Mouse (Mus musculus) mesoderm, embryonic 11.5 days (tissue): ENCODE measurements around the gene Foxp1.

Source experiments
- DNase-seq: peaks from one replicate; pipeline ENCODE4 v3.0.0-alpha.2; 2012; ENCODE audit warnings: low read depth, low spot score

Gene Foxp1

DNA sequence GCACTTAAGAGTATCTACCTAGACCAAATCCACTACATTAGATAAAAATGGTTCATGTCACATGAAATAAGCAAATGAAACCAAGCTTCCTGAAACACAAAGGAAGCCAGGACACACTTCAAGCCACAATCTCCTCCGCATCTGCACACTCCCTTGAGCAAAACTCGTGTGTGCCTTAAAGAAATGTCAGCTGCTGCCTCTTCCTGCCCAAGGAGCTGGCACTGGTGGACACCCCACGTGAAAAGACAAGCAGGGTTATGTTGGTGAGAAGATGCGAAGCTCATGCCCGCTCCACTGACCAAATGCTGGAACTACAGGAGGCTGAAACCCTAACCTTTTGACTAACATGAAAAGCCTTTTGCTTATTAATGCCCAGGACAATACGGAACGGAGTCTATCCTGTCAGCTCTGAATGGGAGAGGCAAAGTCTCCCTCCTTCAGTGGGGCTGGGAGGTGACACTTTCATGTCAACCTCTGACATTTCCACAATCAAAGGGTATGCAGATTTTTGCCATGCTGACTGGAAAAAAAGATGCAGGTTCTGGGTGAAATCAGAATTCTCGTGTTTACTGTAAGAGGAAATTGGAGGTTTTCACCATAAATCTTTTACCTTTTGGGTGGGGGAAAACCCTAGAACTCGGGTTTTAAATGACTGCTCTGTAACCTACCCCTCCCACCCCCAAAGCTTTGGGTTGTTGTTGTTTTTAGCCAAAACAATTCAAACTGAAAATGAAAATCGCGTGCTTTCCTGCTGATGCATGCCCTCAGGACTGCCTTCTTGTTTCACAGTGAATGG is 261.4 kb downstream of the Foxp1 start:
- DNase-seq, result no peak

DNA sequence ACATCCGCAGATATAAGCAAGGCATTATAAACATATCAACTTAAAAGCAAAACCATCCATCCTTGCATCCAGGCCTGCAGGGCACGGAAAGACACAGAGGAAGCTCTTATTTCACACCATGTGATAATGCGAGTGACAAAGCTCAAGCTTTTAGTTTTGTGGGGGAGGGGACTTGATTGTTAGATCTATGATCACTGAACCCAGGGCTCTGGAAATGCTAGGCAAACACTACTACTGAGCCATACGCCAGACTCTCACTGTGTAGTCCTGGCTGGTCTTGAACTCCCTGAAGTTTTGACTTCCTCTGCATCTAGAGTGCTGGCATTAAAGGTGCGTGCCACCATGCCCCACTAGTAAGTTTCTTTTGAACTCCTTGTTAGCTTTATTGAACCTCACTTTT is 264.2 kb downstream of the Foxp1 start:
- DNase-seq, result no peak

DNA sequence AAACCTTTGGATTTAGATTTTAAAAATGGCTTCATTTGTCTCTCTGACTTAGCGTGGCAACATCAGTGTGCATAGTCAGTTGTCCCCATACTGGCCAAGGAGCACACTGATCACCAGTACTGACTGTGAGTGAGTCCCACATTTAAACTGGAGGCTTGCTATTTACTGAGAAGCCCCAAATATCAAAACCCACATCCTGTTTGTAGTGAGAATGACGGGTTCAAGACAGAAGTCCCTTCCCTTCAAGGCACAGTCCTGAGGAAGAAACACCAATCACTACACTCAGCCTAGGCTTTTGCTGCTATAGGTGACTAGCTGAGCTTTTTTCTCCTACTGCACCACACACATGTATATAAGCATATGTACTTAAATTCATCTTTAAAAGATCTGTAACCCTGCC is 264.8 kb downstream of the Foxp1 start:
- DNase-seq, result no peak

DNA sequence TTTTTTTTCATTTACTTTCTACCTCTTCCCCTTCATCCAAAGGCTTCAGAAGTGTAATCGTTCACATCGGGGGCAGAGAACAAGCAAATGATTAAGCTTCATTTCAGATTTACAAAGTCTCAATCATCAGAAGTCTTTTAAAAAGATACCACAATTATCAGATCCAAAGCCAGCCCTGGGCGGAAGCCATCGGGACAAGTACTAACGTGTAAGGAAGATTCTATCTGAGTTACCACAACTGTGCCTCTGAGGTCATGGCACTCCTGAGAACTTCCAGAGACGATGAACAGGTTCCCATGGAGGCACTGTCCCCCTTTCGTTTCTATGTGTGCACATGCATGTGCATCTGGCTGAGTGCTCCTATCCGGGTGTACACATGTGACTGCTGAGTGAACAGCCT is 269.2 kb downstream of the Foxp1 start:
- DNase-seq, result no peak

DNA sequence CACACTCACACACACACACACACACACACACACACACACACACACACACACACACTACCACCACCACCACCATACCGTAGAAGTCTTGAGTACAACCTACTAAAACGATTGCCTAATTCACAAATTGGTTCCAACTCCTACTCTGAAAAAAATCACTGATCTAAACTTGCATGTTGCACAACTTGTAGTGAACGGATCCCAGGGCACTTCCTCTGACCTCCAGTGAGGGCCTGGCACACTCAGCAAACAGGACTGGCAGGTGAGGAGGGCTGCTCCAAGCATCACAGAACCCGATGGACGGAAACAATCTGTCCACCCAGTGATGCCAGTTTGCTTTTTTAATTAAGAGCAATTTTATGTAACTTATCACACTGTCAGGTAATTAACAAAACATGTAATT is 269.7 kb downstream of the Foxp1 start:
- no peak for DNase-seq

DNA sequence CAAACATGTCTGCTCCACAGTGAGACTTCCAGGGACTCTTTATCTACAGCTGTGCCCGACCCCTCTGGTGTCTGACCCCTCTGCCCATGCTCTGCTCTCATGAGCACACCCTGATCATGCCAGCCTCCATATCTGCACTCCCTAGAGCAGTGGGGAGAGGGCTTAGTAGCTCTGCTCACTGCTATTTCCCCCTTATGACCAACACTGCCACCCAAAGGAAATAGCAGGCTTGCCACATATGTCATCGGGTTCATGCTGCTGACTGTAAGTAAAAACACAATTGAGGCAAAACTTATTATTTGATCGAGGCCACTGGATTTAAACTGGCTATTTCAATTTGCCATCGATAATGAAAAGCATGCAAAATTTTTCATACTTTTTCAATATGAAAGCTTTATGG is 270.6 kb downstream of the Foxp1 start:
- DNase-seq, result no peak

DNA sequence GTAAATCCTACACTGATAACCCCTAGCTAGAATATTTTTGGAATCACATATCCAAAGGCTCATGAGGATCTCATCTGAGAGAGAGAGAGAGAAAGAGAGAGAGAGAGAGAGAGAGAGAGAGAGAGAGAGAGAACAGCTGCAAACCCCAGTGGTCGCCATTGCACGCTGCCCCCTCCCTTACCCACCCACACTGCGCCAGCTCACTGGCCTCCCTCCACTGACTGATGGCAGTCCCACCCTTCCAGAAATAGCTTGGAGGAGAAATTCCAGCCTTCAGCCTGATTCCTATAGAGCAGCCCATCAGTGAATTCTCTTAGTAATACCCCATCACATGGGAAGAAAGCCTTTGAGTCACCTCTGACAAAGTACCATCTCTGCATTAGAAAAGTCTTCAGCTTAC is 271.3 kb downstream of the Foxp1 start:
- DNase-seq, result no peak

DNA sequence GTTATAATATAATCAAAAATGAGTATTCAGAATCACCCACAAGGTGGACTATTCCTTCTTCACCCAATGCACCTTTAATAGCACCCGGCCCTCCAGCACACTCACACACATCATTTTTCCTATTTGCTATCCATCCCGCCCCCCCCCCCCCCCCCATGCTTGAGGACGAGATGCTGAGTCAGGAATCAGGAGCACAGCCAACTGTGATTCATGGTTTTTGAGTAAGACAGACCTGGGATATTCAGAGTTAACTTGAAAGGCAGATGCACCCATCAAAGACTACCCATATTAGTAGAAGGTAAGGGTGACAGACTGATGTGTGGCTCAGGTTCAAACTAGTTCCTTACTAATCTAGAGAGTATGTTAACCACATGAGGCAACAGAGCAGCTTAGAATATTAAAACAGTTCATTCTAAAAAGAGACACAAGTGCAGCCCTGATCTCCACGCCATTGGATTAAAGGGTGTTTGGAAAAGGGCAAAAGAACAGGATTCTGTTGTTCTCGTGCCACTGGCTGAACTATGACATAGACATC is 273.0 kb downstream of the Foxp1 start:
- DNase-seq, result no peak

DNA sequence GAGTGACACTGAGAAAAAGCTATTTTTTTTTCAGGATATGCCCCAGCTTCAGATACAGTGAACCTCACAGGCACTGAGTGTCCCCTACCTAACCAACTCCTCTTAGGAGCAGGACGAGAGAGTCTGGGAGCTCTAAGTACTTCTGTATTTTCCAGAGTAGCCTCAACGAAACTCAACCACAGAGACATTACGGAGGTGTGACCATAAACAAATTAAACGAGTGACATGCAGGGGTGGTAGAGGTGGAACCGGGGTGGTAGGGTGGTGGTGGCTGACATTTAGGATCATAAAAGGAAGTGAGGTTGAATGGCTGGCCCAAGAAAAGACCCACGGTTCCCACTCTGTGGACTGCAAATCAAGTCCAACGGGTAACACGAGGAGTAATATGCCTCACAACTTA is 274.1 kb downstream of the Foxp1 start:
- DNase-seq, result no peak

DNA sequence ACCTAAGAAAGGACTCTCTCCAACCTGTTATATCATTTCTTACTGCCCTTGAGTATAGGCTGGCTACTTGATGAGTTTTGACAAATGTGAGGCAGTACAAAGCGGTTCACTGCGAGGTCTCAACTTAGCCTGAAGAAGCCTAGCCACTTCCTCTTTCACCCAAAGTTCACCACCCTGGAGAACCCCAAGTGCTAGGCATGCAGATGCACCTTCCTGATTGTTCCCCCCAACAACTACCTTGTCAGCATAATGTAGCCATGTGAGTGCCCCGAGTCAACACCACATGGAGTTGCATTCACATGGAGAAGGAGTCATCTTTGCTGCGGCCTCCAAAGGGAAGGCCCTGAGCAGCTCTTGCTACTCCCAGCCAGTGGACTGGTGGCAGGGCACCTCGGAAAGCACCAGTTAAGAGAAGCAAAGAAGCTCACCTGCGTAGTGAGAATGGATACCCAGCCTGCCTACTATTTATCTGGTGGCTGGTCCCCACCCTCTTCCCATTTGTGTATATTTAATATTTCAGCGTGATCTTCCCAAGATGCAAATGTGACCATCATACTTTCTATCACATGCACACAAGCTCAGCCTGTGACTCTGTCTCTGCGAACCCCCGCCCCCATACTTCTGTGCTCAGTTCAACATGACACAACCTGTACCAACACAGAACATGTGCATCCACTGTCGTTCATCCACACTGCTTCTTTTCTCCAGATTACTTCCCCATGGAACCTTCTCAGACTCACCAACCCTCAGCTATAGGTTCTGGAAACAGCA is 280.7 kb downstream of the Foxp1 start:
- no peak for DNase-seq

DNA sequence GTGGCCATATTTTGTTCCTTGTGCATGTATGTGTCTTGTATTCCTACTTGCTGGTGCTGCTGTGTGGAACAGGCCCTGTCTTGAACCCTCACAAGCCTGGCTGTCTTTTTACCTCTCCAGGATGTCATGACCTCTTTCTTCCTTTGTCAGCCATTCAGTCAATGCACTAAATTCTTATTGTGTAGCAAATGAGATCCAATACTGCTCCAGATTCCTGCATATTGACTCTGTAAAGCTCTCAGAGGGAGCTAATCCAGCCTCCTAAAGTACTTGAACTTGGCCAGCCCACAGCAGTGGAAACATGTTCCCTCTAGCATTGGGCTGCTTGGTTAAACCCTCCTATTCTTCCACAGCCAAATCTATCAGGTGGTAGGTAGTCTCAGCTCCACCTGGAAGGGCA is 281.8 kb downstream of the Foxp1 start:
- no peak for DNase-seq

DNA sequence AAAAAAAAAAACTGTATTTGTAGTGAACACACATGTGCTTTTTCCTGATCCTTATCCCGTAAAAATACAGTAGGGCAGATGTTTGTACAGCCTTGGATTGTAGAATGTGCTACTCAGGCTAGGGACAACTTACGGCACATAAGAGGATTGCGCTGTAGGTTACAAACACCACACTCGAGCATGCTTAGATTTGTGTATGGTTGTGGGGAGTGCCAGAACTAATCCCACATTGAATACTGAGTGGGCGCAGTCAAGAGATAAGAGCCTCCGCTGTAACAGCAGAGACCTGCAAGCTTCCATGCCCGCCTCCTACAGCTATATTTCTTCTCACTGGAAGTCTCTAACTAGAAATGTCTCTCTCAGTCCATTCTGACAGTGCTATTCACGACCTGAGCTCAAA is 286.9 kb downstream of the Foxp1 start:
- DNase-seq, result no peak

DNA sequence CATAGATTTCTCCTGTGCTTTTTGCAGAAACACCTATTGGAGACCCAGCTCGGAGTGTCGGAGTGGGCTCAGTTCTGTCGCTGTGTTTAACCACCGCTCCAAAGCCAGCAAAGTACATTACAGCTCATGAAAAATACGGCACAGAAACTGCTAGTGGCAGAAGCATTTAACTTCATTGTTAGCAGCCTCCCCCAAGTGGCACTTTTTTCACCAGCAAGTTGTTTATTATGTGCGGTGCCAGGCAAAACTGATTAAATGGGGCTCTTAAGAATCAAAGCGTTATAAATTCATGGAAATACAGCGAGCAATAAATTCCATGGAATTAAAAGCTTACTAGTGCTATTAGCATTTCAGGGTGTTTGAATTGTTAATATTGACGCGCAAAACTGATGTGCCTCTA is 289.1 kb downstream of the Foxp1 start:
- DNase-seq, result no peak

DNA sequence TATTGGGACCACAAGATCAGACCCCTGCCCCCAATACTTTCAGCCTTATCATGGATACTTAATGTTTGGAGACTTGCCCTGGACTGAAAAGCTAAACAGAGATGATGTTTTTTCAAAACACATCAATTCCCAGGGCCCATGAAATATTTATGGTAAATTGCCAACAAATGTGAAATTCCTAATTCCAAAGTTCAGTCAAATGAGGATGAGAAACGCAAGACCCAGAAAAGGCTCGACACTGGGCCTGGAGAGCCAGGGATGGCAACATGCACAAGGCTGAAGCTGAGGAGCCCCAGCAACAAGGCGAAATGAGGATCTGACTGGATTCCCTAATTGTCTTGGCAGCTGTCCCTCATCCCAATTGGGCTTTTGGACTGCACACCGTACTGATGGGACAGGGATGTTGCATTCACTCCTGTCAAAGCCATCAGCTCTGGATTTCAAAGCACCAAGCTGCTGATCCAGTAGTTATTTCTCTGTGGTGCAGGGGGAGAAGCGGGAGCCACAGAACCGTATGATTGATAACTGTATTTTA is 294.1 kb downstream of the Foxp1 start:
- no peak for DNase-seq

DNA sequence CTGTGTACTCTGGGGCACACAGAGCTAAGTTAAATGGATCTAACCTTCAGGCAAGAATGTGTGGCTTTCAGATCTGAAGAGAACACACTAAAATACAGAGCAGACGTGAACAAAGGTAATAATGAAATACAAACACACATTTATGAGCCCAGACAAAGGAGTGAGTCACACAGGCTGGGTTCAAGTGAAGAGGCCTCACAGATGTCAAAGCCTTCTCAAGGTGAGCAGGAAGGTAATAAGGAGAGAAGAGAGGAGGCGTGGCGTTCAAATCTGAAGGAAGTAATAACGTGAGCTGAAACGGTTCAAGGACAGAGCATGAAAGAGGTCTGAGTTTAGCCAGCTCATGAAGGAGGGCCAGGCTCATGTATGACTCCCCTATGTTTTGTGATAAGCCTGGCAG is 301.4 kb downstream of the Foxp1 start:
- no peak for DNase-seq

DNA sequence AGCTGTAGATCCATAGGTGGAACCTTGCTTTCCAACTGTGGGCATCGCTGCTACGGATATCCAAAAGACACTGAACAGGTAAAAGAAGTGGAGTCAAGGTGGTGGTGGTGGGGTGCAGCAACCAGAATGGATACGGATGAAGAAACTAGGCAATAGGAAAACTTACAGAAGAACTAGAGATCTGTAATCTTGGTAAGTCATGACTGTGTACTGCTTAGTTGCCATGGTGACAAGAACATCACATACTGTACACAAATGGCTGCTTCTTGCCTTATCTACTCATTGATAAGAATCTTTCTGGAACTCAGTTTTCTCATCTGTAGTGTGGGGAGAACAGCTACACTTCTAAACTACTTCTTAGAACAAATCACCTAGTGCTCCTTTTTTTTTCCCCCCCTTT is 302.0 kb downstream of the Foxp1 start:
- no peak for DNase-seq

DNA sequence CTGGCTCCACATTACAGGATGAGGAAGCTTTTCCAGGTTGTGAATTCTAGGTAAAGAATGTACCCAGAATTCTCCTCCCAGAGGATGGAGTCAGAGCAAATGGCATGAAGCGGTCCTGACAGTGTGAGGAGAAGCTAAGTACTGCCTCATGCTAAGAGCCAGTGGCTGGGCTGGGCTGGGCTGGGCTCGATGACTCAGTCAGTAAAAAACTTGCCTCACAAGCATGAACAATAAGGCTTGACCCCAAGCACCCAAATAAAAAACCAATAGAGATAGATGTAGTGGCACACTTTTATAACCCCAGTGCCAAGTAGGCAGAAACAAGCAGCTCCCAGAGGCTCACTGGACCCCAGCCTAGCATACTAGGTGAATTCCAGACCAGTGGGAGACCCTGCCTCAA is 304.7 kb downstream of the Foxp1 start:
- no peak for DNase-seq

DNA sequence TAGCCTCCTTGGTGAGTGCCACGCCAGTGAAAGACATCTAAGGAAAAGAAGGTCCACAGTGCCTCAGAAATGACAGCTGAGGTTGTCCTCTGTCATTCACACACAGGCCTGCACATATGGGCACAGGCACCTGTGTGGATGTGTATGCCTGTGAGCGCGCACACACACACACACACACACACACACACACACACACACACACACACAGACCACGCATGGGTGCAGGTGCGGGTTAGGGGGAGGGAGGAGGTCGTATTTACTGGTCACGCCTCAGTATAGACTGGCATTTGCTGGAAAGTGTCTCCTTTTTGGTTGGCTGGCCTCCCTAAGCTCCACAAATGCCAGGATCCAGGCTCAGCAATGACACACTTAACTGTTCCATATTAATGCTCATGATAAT is 305.4 kb downstream of the Foxp1 start:
- DNase-seq, result no peak

DNA sequence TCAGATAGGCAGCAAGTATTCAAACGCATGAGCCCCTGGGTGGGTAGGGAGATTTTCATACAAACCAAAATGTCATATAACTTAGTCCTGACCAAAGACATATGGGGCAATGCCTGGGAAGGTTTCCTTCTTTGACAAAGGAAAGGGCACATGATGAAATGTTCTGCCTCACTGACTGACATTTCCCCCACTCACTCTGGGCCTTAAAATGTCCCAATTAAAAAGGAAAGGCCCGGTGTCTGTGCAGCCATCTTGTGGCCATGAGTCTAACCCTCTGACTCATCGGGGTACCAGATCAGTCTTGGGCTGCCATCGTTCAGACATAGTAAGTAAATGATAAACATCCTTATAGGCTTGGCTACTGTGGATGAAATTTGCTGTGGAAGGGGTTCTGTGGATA is 310.1 kb downstream of the Foxp1 start:
- DNase-seq, result no peak

DNA sequence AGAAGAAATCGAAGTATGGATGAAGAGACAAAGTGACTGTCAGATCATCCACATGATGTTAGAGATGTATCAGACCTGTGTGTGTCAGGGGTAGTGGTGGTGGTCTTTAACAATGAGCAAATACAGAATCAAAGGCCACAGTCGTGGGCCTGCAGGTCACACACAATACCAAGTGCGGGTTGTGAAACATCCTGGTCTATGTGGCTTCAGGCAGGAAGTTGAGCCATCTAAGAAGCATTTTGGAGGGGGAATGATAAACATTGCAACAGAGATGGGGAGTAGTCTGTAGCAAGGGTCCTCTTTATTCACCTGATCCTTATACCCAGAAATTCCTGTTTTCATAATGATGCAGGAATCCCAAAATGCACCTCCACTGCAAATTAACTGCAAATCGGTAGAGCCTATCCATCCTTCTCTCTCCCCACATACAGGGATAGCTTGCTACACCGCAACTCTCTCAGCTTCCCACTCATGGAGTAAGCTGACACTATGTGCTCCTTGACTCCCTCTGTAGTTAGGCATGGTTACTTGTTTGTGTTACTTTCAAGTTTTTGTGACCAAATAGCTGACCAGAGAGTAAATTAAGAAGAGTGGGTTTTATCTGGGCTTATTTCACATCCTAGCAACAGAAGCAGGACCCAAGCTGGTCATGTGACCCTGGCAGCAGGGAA is 310.7 kb downstream of the Foxp1 start:
- DNase-seq, result no peak

DNA sequence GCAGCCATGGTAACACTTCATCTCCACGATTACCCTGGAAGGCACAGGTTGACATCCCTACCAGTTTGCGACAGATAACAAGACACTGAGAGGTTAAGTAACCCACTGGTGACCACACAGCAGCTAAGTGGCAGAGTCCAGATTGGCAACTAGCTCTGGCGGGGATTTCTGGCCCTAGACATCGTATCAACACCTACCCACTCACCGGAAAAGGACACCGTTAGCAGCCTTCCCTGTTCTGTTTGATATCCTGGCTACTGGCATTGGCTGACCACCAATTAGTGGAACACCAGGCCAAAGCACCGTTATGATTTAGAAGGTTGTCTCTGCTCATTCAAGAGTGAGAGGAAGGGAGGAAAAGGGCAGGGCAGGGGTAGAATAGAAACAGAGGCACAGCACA is 312.4 kb downstream of the Foxp1 start:
- DNase-seq, result no peak

DNA sequence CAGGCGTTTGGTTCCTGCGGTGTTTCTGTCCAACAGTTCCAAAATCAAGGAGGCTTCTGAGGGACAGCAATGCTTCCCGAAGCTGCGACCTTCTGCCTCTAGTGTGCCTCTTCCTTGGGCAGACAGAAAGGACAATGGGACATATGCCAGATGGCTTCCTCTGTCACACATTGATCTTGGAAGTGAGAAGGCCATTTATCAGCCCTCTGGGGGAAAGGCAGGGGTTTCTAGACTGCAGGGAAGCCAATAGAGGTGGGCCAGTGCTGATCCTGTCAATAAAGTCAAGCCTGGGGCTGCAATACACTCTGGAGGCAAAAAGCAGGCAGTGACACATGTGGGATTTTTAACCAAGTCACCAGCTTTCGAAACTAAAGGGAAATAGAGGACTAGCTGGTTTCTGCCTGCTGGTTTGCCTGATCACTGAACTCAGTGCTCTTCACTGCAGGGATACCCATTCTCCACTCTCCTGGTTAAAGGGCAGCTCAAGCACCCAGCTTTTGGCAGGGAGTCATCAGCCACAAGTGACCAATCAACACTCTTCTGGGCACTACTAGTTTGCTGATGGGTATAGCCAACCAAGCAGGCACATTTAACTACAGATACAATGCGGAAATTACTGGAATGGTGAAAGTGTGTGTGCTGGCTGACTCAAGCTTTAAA is 315.2 kb downstream of the Foxp1 start:
- peak; percentile 64 for DNase-seq
